Mouse (Mus musculus) spleen, postnatal 14 days (tissue): ENCODE measurements around the gene Map3k11.

ENCODE experiments used
- DNase-seq, 2 experiments: peaks; one replicate each; pipeline ENCODE4 v3.0.0; 2021 to 2022; ENCODE audit warnings: low spot score in 2 of 2

The Map3k11 gene

GRCm38 (mm10) chr19:5731264-5731978, 42.9 kb downstream of the Map3k11 start:
- DNase-seq: peak; percentile 72 to 85

DNA sequence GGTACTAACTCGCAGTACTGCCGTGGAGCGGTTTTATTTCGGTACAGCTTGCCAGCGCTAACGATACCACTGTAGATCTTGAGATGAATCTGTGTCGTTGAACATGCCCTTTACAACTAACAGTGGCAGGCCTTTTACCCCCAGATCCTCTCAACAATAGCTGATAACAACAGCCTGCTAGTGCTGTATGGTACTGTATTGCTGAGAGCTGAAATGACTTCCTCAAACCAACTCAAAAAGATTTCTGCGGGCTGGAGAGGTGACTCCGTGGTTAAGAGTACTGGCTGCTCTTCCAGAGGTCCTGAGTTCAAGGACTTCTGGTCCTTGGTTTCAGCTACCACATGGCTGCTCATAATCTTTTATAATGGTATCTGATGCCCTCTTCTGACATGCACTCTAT, 45.8 kb downstream of the Map3k11 start:
- no peak for DNase-seq

DNA sequence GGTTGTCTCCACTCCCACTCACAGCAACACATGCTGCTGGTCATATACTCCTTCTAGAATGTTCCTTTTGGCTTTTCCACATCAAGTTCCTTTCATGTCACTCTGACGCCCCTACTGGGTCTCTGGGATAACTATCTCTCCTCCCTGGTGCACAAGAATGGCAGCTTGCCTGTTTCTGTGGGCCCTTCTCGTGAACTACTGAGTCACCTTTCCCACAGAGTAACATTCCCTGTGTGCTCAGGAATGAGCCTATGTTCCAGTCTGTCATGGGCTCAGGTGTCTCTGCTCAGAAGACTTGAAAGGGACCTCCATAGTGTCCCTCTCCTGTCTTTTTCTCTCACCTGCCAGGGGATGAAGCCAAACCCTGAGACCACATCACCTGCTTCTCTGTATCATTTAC, 50.9 kb downstream of the Map3k11 start:
- no peak for DNase-seq

DNA sequence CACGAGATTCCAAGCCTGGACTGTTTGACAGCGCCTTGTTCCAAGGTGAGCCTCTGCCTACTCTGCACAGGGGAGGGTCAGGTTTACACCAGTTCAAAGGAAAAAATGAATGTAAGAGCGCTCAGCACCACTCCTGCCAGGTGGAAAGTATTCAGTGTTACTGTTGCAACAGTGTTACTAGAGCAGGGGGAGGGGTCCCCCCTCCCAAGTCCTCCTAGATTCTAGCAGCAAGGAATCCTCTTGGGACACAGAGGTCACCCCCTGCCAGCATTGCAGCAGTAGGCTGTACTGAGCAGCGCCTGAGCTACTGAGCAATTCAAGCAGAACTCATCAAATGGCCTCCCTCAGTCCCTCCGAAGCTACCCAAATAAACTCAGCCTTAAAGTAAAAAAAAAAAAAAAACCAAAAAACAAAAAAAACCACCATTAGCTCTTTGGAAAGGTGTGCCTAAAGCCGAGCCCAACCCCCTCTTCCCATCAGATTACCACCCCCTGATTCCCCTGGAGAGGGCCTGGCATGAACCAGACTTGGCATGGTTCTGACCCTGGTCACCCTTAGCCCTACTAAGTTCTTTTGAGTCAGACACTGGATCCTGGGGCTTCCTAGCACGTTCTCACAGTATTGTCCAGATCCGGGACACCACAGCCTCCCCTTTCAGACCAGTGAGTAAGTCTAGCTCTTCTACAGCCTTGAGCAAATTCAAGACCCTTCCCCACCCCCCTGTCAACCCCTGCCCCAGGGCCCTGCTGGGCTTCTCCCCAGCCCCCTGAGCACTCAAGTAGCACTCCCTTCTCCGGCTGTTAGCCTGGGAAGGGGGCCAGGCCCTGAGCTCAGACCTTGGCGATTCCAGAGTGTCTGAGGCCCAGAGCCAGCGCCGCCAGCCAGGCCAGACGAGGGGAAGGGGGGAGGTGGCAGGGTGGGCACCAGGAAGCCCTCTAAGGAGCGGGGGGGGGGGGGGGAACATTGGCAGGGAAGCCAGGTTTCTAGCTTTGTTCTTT, 52.1 kb downstream of the Map3k11 start, which contains the start of gene Ltbp3:
Gene Ltbp3 (plus strand): TSS at position 585 of the 998 bp plus-strand sequence.
- no peak for DNase-seq

- DNase-seq: no peak
Measured at GRCm38 (mm10) chr19:5741641-5742240, 53.2 kb downstream of the Map3k11 start.

DNA sequence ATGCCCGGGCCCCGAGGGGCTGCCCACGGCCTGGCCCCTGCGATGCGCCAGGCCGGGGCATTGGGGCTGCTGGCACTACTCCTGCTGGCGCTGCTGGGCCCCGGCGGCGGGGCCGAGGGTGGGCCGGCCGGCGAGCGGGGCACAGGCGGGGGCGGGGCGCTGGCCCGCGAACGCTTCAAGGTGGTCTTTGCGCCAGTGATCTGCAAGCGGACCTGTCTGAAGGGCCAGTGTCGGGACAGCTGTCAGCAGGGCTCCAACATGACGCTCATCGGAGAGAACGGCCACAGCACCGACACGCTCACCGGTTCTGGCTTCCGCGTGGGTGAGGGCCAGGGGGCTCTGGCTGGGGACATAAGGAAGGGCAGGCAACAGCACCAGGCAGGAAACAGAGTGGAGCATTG, 53.7 kb downstream of the Map3k11 start:
- DNase-seq: no peak

GRCm38 (mm10) chr19:5743576-5743975, 55.0 kb downstream of the Map3k11 start:
- no peak for DNase-seq

GRCm38 (mm10) chr19:5745756-5746710, 57.5 kb downstream of the Map3k11 start:
- no peak for DNase-seq

DNA sequence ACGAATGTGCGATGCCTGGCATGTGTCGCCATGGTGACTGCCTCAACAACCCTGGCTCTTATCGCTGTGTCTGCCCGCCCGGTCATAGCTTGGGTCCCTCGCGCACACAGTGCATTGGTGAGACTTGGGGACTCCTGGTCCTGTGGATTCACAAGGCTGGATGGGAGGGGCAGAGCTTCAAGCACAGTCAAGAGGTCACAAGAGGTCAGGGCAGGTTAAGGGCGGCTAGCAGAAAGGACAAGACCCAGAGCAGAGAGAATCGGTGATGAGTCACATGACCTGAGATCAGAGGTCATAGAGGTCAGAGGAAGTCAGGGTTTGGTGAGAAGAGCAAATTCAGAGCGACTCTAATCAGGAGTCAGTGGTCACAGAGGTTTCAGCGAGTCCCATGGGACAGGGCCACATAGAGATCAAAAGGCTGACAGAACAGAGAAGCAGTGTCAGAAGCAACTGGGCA, 58.4 kb downstream of the Map3k11 start:
- no peak for DNase-seq

GRCm38 (mm10) chr19:5749476-5749875, 60.9 kb downstream of the Map3k11 start:
- no peak for DNase-seq

DNA sequence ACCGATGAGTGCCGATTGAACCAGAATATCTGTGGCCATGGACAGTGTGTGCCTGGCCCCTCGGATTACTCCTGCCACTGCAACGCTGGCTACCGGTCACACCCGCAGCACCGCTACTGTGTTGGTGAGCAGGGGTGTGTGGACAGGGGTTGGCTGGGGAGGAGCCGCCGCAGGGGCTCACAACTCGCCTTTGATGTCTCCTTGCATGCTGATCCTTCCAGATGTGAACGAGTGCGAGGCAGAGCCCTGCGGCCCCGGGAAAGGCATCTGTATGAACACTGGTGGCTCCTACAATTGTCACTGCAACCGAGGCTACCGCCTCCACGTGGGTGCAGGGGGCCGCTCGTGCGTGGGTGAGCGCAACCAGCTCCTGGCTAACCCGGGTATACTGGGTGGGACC, 62.4 kb downstream of the Map3k11 start:
- no peak for DNase-seq

- DNase-seq: peak in 1 of 2 experiments; percentile 24
Measured at GRCm38 (mm10) chr19:5751742-5752141, 63.2 kb downstream of the Map3k11 start.
